ENCODE assay signal across 21 mouse cellular contexts in genomic region chr4:101682620-101683019, GRCm38 (mm10). TPM values are rescaled to one million over a fixed set of nuclear protein-coding genes. Genes with fewer than 3 reads are reported as not detected.
"Had no signal": no experiment of that assay in that cellular context is flagged by ENCODE, and none has a peak within 500 bp of the region (broad histone marks: within the 10 kb centered on the region; RNA-seq: fewer than 3 reads in every experiment).

No protein-coding gene starts in this region.

- H3K4me1 ChIP-seq: midbrain, embryonic 10.5 days; midbrain, embryonic 12.5 days; neural tube, embryonic 13.5 days; neural tube, embryonic 15.5 days had no signal

- H3K27ac ChIP-seq: liver, embryonic 15.5 days; midbrain, embryonic 10.5 days; midbrain, embryonic 12.5 days; neural tube, embryonic 13.5 days; neural tube, embryonic 15.5 days had no signal

- H3K27me3 ChIP-seq: liver, embryonic 15.5 days; midbrain, embryonic 12.5 days; neural tube, embryonic 13.5 days; neural tube, embryonic 15.5 days had no signal

- H3K9ac ChIP-seq: liver, embryonic 15.5 days; lung, embryonic 14.5 days; midbrain, embryonic 12.5 days; neural tube, embryonic 13.5 days; neural tube, embryonic 15.5 days had no signal

- H3K36me3 ChIP-seq: liver, embryonic 15.5 days; midbrain, embryonic 10.5 days; midbrain, embryonic 12.5 days; neural tube, embryonic 13.5 days; neural tube, embryonic 15.5 days had no signal

- DNase-seq: lung, adult 18-20 months; lung, embryonic 14.5 days; lung, postnatal 14 days; lung, postnatal 36 days; midbrain, embryonic 14.5 days; retina, postnatal 1 day; right cerebral cortex, adult 18-20 months; right cerebral cortex, postnatal 25 days; right cerebral cortex, postnatal 4 days; spleen, adult 18-20 months; thymus, adult 18-20 months; thymus, postnatal 14 days; thymus, postnatal 36 days had no signal

- H3K9me3 ChIP-seq: liver, embryonic 15.5 days; midbrain, embryonic 10.5 days; midbrain, embryonic 12.5 days; neural tube, embryonic 13.5 days; neural tube, embryonic 15.5 days had no signal

- H3K4me3 ChIP-seq: liver, embryonic 15.5 days; midbrain, embryonic 10.5 days; midbrain, embryonic 12.5 days; myocyte; neural tube, embryonic 13.5 days; neural tube, embryonic 15.5 days had no signal

- H3K4me2 ChIP-seq: liver, embryonic 15.5 days; lung, embryonic 14.5 days; midbrain, embryonic 12.5 days; neural tube, embryonic 13.5 days; neural tube, embryonic 15.5 days had no signal

- ATAC-seq: midbrain, embryonic 16.5 days had no signal

RNA-seq across cellular contexts. Expression of gene Lepr, which starts 34.6 kb away (rescaled TPM):
- total RNA-seq: megakaryocyte-erythroid progenitor cell, adult 5-6 weeks had no signal
